Mouse (Mus musculus) testis, adult 2 months (tissue): ENCODE data around the gene 4930407I10Rik.

Experiments used
- CTCF ChIP-seq: fragments of 200-500 bp; IDR thresholded peaks from 2 replicates; pipeline ENCODE4 v1.5.1; 2012; ENCODE audit warnings: low read depth, mild to moderate bottlenecking, inconsistent platforms, low read length, moderate library complexity; ENCODE audit not compliant: control insufficient read depth, insufficient read depth, insufficient replicate concordance
- POLR2A ChIP-seq: fragments of 200-500 bp; IDR thresholded peaks from 2 replicates; pipeline ENCODE4 v1.6.1; 2012; ENCODE audit warnings: low read depth, mild to moderate bottlenecking, inconsistent platforms, low read length, moderate library complexity; ENCODE audit not compliant: control insufficient read depth

DNA sequence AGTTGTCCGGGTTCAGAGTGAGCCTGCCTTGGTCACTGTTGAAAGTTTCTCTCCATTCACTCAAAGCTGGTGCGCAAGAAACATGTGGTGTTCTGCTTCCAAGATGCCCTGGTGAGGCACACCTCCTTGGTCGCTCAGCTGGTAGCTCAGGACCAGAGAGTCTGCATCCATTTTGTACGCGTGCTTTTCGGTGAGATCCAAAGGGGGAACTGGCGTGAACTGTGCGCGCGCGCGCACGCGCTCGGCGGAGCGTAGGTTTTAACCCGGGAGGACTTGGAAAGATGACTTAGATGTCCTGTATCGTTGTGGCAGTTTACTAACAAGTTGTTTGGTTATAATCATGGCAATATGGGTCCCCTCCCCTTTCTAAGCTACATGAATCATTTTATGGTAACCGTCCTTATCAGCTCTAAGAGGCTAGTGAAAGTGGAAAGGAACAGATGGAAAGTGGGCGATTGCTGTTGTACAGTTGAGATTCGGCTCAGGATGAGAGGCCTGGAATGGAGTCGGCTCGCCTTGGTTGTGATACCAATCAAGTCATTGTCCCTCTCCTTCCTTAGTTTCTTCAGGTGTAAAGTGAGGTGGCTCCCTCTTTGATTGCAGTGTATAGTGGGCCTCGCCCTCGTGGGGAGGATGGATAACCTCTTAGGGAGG is 13.0 kb downstream of the 4930407I10Rik start:
- no peak for TF ChIP-seq CTCF
- TF ChIP-seq POLR2A, result no peak
